Mouse (Mus musculus): Measurements from ENCODE around the gene Acad11.

DNA sequence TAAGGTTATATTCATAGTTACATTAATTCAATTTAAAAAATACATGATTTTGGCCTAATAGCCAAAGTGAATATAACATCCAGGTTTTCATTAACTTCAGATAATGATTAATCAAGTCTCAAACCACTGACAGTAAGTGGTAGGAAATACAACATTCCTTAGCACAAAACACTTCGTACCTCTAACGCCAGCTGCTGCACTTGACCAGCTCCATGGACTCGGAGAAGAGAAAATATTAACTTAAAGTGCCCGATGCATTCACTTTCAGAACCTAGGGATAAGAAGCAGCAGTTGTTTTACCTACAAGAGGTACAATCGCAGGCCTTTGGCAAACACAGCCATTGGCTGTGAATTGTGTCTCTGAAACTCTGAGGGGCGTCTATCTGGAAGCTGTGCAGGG, 109.2 kb downstream of the Acad11 start:
- TF ChIP-seq POLR2A (IDR thresholded peaks at IDR 0.05; ENCODE audit: insufficient read length, low read depth) = no peak
- TF ChIP-seq POLR2AphosphoS2 (IDR thresholded peaks at IDR 0.05; ENCODE audit: insufficient read length, low read depth) = no peak
- no peak for TF ChIP-seq CEBPB (IDR thresholded peaks at IDR 0.05; ENCODE audit: insufficient read depth, poor library complexity, severe bottlenecking)
- no peak for TF ChIP-seq MYOG (IDR thresholded peaks at IDR 0.05; ENCODE audit: control insufficient read depth in 1 of 3, insufficient read depth in 1 of 3, insufficient read length in 2 of 3, low read depth in 2 of 3)
- no peak for TF ChIP-seq SRF (IDR thresholded peaks at IDR 0.05; ENCODE audit: control insufficient read depth, insufficient read length, low read depth)
- no peak for TF ChIP-seq MAX (IDR thresholded peaks at IDR 0.05; ENCODE audit: low read depth)
- no peak for TF ChIP-seq TCF3 (IDR thresholded peaks at IDR 0.05; ENCODE audit: insufficient read length, low read depth)
- no peak for TF ChIP-seq USF1 (IDR thresholded peaks at IDR 0.05; ENCODE audit: low read depth)
- no peak for TF ChIP-seq MYOD1 (IDR thresholded peaks at IDR 0.05; ENCODE audit: control insufficient read depth in 1 of 3, insufficient read length in 2 of 3, low read depth in 2 of 3)
- TF ChIP-seq TCF12 (IDR thresholded peaks at IDR 0.05; ENCODE audit: insufficient read depth, poor library complexity, severe bottlenecking) = no peak
